Mouse (Mus musculus): ENCODE measurements around the gene Hmgxb4. TPM values are rescaled to one million over a fixed set of nuclear protein-coding genes. Genes with fewer than 3 reads are reported as not detected.

Gene Hmgxb4
- polyA plus RNA-seq (2012) = 7.4 and 8.5 TPM in 2 replicates

DNA sequence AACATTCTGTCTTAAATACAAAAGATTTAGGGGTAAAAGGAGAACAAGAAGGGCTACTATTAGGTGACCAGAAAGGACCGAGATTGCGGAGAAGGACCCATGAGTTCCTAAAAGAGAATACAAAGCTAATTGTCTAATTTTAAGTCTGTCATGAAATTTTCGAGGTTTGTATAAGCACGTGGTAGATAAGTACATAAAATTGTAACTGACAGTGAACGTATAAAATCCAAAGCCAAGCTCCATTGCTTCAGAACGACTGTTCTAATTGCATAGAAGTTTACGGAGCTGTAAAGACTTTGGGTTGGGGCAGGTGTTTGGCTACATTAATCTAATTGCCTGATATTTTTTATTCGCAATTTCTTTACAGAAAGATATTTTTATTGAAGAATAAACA, at the start of gene Hmgxb4:
Gene Hmgxb4, plus strand, starts transcription at position 276 of the 394 bp plus-strand sequence.

DNA sequence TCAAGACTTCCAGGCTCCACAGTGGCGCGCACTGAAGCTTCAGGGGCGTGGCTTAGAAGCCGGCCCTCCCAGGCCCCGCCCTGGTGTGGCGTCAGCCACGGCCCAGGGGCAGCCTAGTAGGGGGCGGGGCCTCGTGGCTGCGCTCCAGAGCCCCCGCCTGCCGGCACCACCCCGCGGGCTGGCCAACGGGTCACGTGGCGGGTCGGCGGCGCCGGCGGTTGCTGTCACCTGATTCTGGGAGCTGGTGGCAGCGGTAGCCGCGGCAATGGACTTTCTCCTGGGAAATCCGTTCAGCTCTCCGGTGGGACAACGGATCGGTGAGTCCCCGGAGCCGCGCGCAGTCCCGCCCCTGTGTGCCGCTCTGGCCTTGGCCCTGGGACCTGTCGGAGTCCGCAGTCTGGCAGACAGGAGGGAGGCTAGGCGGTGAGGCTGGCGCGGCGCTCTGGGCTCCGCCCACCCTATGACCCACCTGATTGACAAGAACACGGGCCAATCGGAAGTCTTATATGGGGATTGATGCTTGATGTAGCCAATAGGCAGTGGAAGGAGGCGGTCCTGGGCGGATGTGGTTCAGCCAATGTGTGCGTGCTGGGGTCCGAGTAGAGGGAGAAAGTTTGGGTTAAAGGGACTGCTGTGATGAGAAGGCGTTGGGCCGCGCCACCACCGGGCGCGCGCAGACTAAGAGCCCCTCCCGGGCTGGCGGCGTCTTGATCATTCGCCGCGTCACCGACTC, 40.5 kb downstream of the Hmgxb4 start, which contains the start of gene Tom1:
Gene Tom1, plus strand, starts transcription at position 195 of the 733 bp plus-strand sequence.

Other genes with a start within 250 kb of the Hmgxb4 start
- not detected in 2 replicates for gene Isx, start 120.2 kb upstream of the Hmgxb4 start, polyA plus RNA-seq (2012)
- gene Tom1, start 40.3 kb downstream of the Hmgxb4 start, polyA plus RNA-seq (2012) = 15.1 and 28.3 TPM in 2 replicates
- 7.5 and 8.5 TPM in 2 replicates for gene Hmox1, start 100.3 kb downstream of the Hmgxb4 start, polyA plus RNA-seq (2012)
- gene Mcm5, start 116.2 kb downstream of the Hmgxb4 start, polyA plus RNA-seq (2012) = 94.9 and 105 TPM in 2 replicates
- gene Rasd2, start 220.6 kb downstream of the Hmgxb4 start, polyA plus RNA-seq (2012) = 0.09 and 0.24 TPM in 2 replicates

Data from megakaryocyte-erythroid progenitor cell, adult 5 weeks (primary cell).